Mouse (Mus musculus) embryonic facial prominence, embryonic 15.5 days (tissue): Measurements from ENCODE around the gene Akr1e1. TPM values are rescaled to one million over a fixed set of nuclear protein-coding genes. Genes with fewer than 3 reads are reported as not detected.
"Not testable (repeated sequence)": the region's sequence is repeated elsewhere in the genome, so short reads cannot be mapped to it uniquely, and the experiment has no call there.

Experiments used
- ATAC-seq: fragments of 200-750 bp; cut with Nextera tagmentation; 2 replicates; pipeline ENCODE4 v1.8.0; 2017; ENCODE audit warnings: low read depth, moderate TSS enrichment; ENCODE audit not compliant: insufficient number of reproducible peaks, low FRiP score, low TSS enrichment
- H3K27ac ChIP-seq: fragments of 300-500 bp; sonication (generic); replicated peaks from 2 replicates; pipeline ENCODE4 v1.5.1; 2015; ENCODE audit warnings: mild to moderate bottlenecking, inconsistent platforms
- H3K27me3 ChIP-seq: fragments of 300-500 bp; sonication (generic); 2 replicates; pipeline ENCODE4 v1.6.1; 2015; ENCODE audit warnings: inconsistent platforms
- H3K36me3 ChIP-seq: fragments of 300-500 bp; sonication (generic); 2 replicates; pipeline ENCODE4 v1.6.1; 2015; ENCODE audit warnings: mild to moderate bottlenecking, inconsistent platforms
- H3K4me1 ChIP-seq: fragments of 300-500 bp; sonication (generic); 2 replicates; pipeline ENCODE4 v1.6.1; 2015; ENCODE audit warnings: inconsistent platforms
- H3K4me2 ChIP-seq: fragments of 300-500 bp; sonication (generic); replicated peaks from 2 replicates; pipeline ENCODE4 v1.6.1; 2015; ENCODE audit warnings: mild to moderate bottlenecking, inconsistent platforms
- H3K4me3 ChIP-seq: fragments of 300-500 bp; sonication (generic); replicated peaks from 2 replicates; pipeline ENCODE4 v1.5.1; 2015; ENCODE audit warnings: mild to moderate bottlenecking, inconsistent platforms
- H3K9ac ChIP-seq: fragments of 300-500 bp; sonication (generic); 2 replicates; pipeline ENCODE4 v1.6.1; 2015; ENCODE audit warnings: inconsistent platforms
- H3K9me3 ChIP-seq: fragments of 300-500 bp; sonication (generic); replicated peaks from 2 replicates; pipeline ENCODE4 v1.6.1; 2016; ENCODE audit warnings: inconsistent platforms
- WGBS: fragments of 180-500 bp; shearing (Covaris S2); methylation state at CpG from one replicate; pipeline ENCODE4 v1.1.7; 2015; 5-methylcytosine and 5-hydroxymethylcytosine counted together
- polyA plus RNA-seq: library from polyadenylated mRNA; unstranded; fragments of >200 nt; fragmentation: Nextera tagmentation; extraction: Ambion mirVana; gene quantifications from 2 replicates; pipeline ENCODE4 v1.2.1, GENCODE M21; 2015

The Akr1e1 gene
- polyA plus RNA-seq: 36.4 and 41.8 TPM in 2 replicates

DNA sequence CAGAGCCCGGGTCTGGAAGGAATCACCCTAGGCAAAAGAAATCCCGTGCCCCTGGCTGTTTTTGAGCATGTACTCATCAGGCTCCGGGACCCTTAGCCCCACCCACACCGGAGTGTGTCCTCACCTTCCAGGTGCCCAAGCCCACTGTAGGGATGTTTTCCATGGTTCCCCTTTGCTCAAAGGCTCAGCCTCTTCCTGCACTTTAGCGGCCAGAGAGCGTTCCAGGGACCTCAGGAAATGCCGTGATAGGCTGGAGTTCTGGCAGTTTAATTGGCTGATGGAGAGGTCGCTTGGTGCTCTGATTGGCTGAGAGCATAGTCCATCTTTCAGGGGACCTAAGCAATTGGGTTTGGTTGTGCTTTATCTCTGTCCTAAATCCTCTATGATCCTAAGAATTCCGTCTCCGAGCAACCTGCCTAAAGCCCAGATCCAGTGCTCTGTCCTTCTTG is at the start of gene Akr1e1:
TSS of gene Akr1e1 (minus strand) at position 214 of the 449 bp plus-strand sequence.
- peak within 1 kb of the TSS; percentile 66 for H3K4me3 ChIP-seq
- H3K9me3 ChIP-seq: no peaks in the 10 kb centered on the region
- H3K27ac ChIP-seq: peak within 1 kb of the TSS; percentile 78
- peak within 1 kb of the TSS; percentile 63 for H3K4me2 ChIP-seq
- peak; percentile 99 for ATAC-seq
- H3K36me3 ChIP-seq: no peaks in the 10 kb centered on the region
- WGBS: 4% methylated on average over 10 of the region's 10 CpGs
- no peaks in the 10 kb centered on the region for H3K27me3 ChIP-seq
- peak within 1 kb of the TSS; percentile 57 for H3K9ac ChIP-seq
- no peaks in the 10 kb centered on the region for H3K4me1 ChIP-seq

DNA sequence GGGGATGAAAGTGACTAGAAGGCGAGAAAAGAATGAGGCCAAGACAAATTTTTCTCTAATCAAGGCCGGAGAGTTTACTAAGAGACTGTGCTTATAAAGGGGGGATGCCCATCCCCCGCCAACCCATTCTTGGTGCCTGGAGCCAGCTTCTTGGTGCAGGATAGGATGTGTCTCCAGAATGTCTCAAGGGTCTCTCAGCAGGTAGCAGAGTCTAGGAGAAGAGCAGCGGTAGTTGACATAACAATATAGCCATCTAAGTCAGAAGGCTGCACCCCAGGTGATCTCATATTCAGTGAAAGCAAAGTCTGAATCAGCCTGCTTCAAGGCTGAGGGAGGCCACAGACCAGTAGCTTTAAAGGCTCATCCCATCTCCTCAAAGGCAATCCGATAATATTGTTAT is 49.4 kb upstream of the Akr1e1 start:
- H3K4me3 ChIP-seq: no peak overlapping the region
- H3K4me1 ChIP-seq: no peaks in the 10 kb centered on the region
- H3K27me3 ChIP-seq: no peaks in the 10 kb centered on the region
- H3K9ac ChIP-seq: no peak overlapping the region
- WGBS: 87% methylated on average over 5 of the region's 5 CpGs
- no peak overlapping the region for H3K4me2 ChIP-seq
- ATAC-seq: no peak
- H3K36me3 ChIP-seq: no peaks in the 10 kb centered on the region
- no peaks in the 10 kb centered on the region for H3K9me3 ChIP-seq
- H3K27ac ChIP-seq: no peak overlapping the region

DNA sequence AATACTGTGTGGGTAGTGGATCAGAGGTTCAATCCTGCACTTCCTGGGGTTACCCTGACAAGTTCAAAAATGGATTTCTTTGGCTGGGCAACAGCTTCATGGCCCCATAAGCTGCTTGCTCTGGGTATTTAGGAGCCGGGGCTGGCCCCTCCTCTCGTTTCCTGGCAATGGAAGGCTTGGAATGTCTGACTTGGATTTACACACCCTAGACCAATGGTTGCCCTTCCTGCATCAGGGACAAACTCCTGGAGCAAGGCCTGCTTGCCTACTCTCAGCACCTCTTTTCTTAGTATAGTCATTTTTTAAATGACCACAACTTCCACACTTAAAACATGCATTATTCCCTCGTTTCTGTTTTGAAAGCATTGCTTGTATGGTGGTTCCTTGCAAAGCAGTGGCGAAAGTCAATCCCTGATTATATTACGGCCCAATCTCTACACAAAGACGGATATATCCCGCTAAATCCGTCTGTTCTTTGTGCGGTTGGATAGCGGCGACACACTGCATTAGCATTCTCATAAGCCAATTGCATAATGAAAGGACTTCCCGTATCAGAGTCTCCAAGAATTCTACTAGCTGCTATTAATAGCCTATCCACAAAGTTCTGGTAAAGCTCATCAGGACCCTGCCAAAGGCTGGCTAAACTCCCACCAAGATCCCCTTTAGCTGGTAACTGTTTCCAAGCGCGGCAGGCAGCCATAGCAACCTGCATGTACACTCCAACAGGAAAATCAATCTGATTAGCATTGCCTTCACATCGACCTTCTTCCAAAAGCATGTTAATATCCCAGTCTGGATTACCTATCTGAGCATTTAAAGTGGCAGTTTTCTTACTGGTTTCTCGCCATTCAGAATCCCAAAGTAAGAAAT is 47.5 kb upstream of the Akr1e1 start:
- Histone ChIP-seq H3K27ac (no peak overlapping the region), H3K4me1 (no peaks in the 10 kb centered on the region), H3K9ac (no peak overlapping the region), H3K9me3 (no peaks in the 10 kb centered on the region), H3K4me3 (no peak overlapping the region), H3K4me2 (no peak overlapping the region), H3K36me3 (no peaks in the 10 kb centered on the region), H3K27me3 (no peaks in the 10 kb centered on the region)
- WGBS: 82% methylated on average over 16 of the region's 16 CpGs
- no peak for ATAC-seq

DNA sequence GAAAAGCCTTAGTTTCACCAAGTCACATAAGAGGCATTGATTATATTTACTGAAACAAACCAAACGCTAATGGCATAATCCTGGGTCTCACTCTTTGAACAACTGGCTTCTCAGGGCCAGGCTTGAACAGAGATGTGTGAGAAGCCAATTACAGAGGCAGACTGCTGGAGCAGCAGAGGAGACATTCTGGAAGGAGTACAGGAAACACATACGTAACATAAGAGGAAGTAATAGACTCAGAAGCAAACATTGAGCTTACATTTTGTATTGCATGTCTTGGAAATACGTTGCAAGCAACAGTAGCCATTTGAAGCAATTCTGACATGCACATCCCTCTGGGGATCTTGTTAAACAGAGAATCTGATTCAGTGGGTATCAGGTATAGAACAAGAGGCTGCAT is 41.2 kb upstream of the Akr1e1 start:
- 63% methylated on average over 3 of the region's 3 CpGs for WGBS
- H3K4me2 ChIP-seq: no peak overlapping the region

DNA sequence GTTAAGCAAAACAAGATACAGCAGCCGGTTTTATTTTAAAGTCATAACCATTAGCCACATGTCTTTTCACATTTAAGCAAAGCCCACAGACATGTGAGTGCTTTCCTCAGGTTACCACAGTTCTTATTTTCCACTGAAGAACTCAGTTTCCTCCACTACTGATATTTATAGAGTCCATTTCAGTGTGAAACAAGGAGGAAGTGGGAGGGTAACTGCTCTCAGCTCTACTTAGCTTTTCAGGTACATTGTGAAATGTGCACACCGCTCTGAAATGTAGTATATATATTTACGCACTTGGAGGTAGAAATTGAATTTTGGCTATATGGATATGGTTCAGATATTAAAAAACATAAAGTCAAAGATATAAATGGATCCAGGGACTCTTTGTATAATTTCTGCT is 36.3 kb upstream of the Akr1e1 start:
- Histone ChIP-seq H3K27ac (no peak overlapping the region), H3K4me2 (no peak overlapping the region), H3K4me3 (no peak overlapping the region), H3K27me3 (no peaks in the 10 kb centered on the region), H3K9ac (no peak overlapping the region), H3K9me3 (no peaks in the 10 kb centered on the region), H3K4me1 (no peaks in the 10 kb centered on the region), H3K36me3 (no peaks in the 10 kb centered on the region)
- no peak for ATAC-seq
- 81% methylated on average over 3 of the region's 3 CpGs for WGBS

More for the DNA sequence above, 41.2 kb upstream of the Akr1e1 start:
- H3K9me3 ChIP-seq: no peaks in the 10 kb centered on the region
- H3K4me3 ChIP-seq: no peak overlapping the region
- H3K36me3 ChIP-seq: no peaks in the 10 kb centered on the region
- no peak for ATAC-seq
- H3K27me3 ChIP-seq: no peaks in the 10 kb centered on the region
- H3K27ac ChIP-seq: no peak overlapping the region
- H3K4me1 ChIP-seq: no peaks in the 10 kb centered on the region
- no peak overlapping the region for H3K9ac ChIP-seq

DNA sequence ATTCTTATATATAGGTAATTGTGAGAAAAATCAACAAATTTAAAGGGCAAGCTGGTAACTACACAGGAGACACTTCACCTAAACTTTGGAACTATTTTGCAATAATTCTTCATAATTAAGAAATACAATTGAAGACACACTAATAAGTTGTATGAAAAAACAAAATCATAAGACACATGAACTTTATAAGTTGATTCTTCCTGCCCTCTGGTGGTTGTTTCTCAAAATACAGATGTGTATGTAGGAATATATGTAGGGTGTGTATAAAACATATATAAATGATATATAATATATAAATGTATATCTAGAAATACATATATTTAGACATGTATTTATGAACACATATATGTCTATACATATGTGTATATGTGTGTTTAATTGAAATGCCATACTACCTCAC is 1.9 kb upstream of the Akr1e1 start:
- ATAC-seq: no peak
- no peak overlapping the region for H3K27ac ChIP-seq
- H3K4me2 ChIP-seq: no peak overlapping the region

DNA sequence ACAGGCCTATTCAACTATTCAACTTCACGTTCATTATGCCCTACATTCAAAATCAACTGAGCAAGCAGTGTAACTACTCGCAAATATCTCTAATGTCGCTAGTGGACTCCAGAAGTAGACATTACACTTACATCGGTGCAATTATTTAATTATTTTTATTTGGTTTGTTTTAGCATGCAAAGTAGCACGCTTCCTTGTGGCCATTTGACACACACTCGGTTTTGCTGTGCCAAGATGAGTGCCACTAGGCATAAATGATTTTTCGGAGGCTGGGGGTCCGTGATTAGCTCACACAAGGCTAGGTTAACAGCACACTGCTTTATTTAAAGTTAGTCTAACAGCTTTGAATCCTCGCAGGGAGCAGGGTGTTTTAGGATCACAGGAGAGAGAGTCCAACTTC is 444 bp downstream of the Akr1e1 start:
- no peaks in the 10 kb centered on the region for H3K4me1 ChIP-seq
- H3K36me3 ChIP-seq: peaks cover 3% of the 10 kb centered on the region; the same call in 1 of the 2 replicates
- peak overlapping the region; percentile 57 for H3K9ac ChIP-seq
- H3K27ac ChIP-seq: peak overlapping the region; percentile 78
- H3K4me2 ChIP-seq: peak overlapping the region; percentile 63
- no peaks in the 10 kb centered on the region for H3K9me3 ChIP-seq
- peak overlapping the region; percentile 66 for H3K4me3 ChIP-seq
- 20% methylated on average over 9 of the region's 9 CpGs for WGBS
- no peaks in the 10 kb centered on the region for H3K27me3 ChIP-seq
- ATAC-seq: no peak; the same call in 1 of the 2 replicates

More for the DNA sequence above, 1.9 kb upstream of the Akr1e1 start:
- Histone ChIP-seq H3K36me3 (no peaks in the 10 kb centered on the region), H3K27me3 (no peaks in the 10 kb centered on the region), H3K4me3 (no peak overlapping the region), H3K9ac (no peak overlapping the region), H3K9me3 (no peaks in the 10 kb centered on the region), H3K4me1 (no peaks in the 10 kb centered on the region)

DNA sequence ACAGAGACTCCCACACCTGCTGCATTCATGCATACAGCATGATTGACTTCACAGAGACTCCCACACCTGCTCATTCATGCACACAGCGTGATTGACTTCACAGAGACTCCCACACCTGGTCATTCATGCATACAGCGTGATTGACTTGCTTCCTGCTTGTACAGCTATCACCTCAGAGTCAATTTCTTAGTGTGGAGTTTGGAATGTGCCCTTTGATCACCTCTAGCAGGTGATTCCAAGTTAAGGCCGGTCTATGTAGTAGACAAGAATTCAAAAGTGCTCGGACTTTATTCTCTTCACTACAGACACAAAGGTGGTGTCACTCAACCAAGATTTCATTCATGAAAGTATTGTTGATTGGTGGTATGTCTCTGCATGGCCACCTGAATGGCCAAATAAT is 2.2 kb downstream of the Akr1e1 start:
- Histone ChIP-seq H3K27ac (no peak overlapping the region), H3K27me3 (no peaks in the 10 kb centered on the region), H3K4me2 (no peak overlapping the region), H3K9ac (no peak overlapping the region), H3K4me1 (no peaks in the 10 kb centered on the region), H3K9me3 (no peaks in the 10 kb centered on the region), H3K4me3 (no peak overlapping the region), H3K36me3 (peaks cover 3% of the 10 kb centered on the region; the same call in 1 of the 2 replicates)
- no peak for ATAC-seq
- WGBS: 81% methylated on average over 4 of the region's 4 CpGs

DNA sequence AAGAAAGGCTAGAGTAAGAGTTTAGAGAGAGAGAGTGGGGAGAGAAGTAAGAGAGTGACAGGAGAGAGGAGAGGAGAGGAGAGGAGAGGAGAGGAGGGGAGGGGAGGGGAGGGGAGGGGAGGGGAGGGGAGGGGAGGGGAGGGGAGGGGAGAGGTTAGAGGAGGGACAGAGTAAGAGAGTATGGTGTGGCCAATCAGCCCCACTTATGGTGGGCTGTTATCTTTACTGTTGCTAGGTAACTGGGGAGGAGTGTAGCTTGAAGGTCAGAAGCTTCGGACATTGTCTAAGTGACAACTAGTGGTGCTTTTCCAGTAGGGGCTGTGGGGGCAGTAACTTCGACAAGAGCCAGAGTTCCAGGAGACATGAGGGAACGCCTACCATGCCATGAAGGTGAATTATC is 5.5 kb downstream of the Akr1e1 start:
- not testable (repeated sequence) for H3K9me3 ChIP-seq, H3K4me1 ChIP-seq, H3K4me3 ChIP-seq, H3K27ac ChIP-seq, H3K27me3 ChIP-seq, ATAC-seq, H3K9ac ChIP-seq, H3K4me2 ChIP-seq
- WGBS: 84% methylated on average over 3 of the region's 3 CpGs
- peaks cover 23% of the 10 kb centered on the region; the same call in 1 of the 2 replicates for H3K36me3 ChIP-seq

DNA sequence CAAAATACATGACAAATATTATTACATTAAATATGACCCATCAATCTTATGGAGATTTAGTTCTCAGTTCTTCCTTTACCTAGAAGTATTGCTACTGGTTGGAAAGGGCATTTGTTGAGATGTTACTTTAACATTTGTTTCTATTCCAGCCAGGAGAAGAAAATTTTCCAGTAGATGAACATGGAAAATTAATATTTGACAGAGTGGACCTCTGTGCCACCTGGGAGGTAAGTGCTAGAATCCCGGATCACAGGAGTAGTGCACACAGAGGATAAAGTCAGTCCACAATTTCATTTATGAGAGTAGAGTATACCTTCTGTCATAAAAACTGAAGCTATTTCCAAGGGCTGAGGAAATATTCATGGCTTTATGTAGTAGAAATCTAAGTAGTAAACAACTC is 32.1 kb downstream of the Akr1e1 start:
- 81% methylated on average over 1 of the region's 1 CpGs for WGBS

DNA sequence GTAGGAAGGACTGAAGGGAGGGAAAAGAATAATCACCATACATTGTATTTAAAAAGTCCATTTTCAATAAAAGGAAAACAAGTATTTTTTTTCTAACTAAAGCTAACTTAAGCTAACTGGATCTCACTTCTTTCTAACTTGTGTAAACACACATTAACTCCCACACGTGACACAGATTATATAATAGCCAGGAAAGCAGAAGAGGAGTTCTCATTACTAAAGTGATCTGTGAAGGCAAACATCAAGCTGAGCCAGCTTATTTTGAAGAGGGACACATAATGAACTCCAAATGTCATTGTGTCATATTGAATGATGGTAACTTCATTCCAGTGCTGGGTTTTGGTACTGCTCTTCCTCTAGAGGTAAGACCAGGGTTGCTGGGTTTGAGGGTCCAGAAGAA is 35.1 kb downstream of the Akr1e1 start, which contains the start of gene Akr1c21:
TSS of gene Akr1c21 (plus strand) at position 205 of the 400 bp plus-strand sequence.
- no peaks in the 10 kb centered on the region for H3K4me1 ChIP-seq
- no peak within 1 kb of the TSS for H3K27ac ChIP-seq
- no peak within 1 kb of the TSS for H3K4me2 ChIP-seq
- ATAC-seq: no peak
- no peaks in the 10 kb centered on the region for H3K36me3 ChIP-seq
- no peaks in the 10 kb centered on the region for H3K9me3 ChIP-seq
- H3K9ac ChIP-seq: no peak within 1 kb of the TSS
- 50% methylated on average over 1 of the region's 1 CpGs for WGBS
- H3K27me3 ChIP-seq: no peaks in the 10 kb centered on the region
- H3K4me3 ChIP-seq: no peak within 1 kb of the TSS

More for the DNA sequence above, 32.1 kb downstream of the Akr1e1 start:
- H3K4me2 ChIP-seq: no peak overlapping the region
- H3K36me3 ChIP-seq: no peaks in the 10 kb centered on the region
- no peaks in the 10 kb centered on the region for H3K27me3 ChIP-seq
- no peak for ATAC-seq
- no peak overlapping the region for H3K9ac ChIP-seq
- no peak overlapping the region for H3K4me3 ChIP-seq
- H3K27ac ChIP-seq: no peak overlapping the region
- H3K4me1 ChIP-seq: no peaks in the 10 kb centered on the region
- H3K9me3 ChIP-seq: no peaks in the 10 kb centered on the region
